Mouse (Mus musculus): ENCODE results near the gene Vtcn1. TPM values are rescaled to one million over a fixed set of nuclear protein-coding genes. Genes with fewer than 3 reads are reported as not detected.

Vtcn1 gene
- polyA plus RNA-seq, 1 experiment from 2014 or later, result not detected

GRCm38 (mm10) chr3:100921825-100922505, 96.7 kb downstream of the Vtcn1 start, which contains the start of gene Trim45:
TSS of gene Trim45 (plus strand) at chr3:100922202.
- Histone ChIP-seq H3K27me3 (ENCODE audit: control insufficient read depth, insufficient read depth, low read length) (no peaks in the 10 kb centered on the region), H3K9ac (replicated peaks; ENCODE audit: low read length) (peak within 1 kb of the TSS; percentile 68), H3K9me3 (ENCODE audit: control insufficient read depth, low read length) (no peaks in the 10 kb centered on the region), H3K27ac (replicated peaks; ENCODE audit: low read depth, low read length) (peak within 1 kb of the TSS; percentile 84), H3K4me2 (ENCODE audit: low read length) (peak within 1 kb of the TSS; percentile 61), H3K36me3 (ENCODE audit: control insufficient read depth, insufficient read depth, low read length) (0 out of 2 replicates have a peak, but pooled peaks cover 3% of the 10 kb centered on the region), H3K4me3 (replicated peaks; ENCODE audit: low read depth, low read length) (peak within 1 kb of the TSS; percentile 58), H3K4me1 (ENCODE audit: control insufficient read depth, insufficient read depth, low read length) (peaks cover 26% of the 10 kb centered on the region)
- WGBS, result under 1% methylated on average over 39 of the region's 39 CpGs
- DNase-seq (peak; percentile 99), ATAC-seq (ENCODE audit: low FRiP score, low TSS enrichment) (peak; percentile 99)

DNA sequence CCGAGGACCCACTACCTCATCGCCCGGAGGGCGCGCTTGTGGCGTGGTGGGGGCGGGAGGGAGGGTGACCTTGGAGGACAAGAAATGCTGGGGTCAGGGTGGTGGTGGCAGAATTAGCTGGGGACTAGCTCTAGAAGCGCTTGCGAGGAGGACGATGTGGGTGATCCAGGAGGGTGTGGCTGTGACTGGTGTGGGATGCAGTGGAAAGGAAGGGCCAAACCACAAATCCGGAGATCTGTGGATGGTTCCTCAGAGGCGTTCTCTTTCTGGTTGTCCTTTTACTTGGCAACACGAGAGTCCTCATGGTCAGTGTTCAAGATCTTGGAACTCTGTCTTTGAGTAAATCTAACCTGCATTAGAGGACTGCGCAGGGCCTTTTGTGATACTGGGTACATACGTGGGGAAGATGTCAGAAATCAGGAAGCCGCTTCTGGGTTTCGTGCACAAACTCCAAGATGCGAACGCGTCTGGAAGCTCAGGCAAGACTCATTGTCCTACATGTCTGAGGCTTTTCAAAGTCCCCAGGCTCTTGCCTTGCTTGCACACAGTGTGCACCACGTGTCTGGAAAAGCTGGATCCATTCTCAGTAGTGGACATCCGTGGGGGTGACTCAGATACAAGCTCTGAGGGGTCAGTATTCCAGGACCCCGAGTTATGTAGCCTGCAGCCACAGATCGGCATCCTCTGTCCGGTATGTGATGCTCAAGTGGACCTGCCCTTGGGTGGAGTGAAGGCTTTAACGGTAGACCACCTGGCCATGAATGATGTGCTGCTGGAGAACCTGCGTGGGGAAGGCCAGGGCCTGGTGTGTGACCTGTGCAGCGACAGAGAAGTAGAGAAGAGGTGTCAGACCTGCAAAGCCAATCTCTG, 97.5 kb downstream of the Vtcn1 start:
- H3K9me3 ChIP-seq (ENCODE audit: control insufficient read depth, low read length), result no peaks in the 10 kb centered on the region
- no peak for DNase-seq
- 37% methylated on average over 28 of the region's 28 CpGs for WGBS
- H3K4me1 ChIP-seq (ENCODE audit: control insufficient read depth, insufficient read depth, low read length), result peaks cover 27% of the 10 kb centered on the region
- peak; percentile 49 for ATAC-seq (ENCODE audit: low FRiP score, low TSS enrichment)
- peak overlapping the region; percentile 68 for H3K9ac ChIP-seq (replicated peaks; ENCODE audit: low read length)
- H3K4me3 ChIP-seq (replicated peaks; ENCODE audit: low read depth, low read length), result peak overlapping the region; percentile 58
- H3K36me3 ChIP-seq (ENCODE audit: control insufficient read depth, insufficient read depth, low read length), result peaks cover 4% of the 10 kb centered on the region; the same call in 1 of the 2 replicates
- H3K27me3 ChIP-seq (ENCODE audit: control insufficient read depth, insufficient read depth, low read length), result no peaks in the 10 kb centered on the region
- peak overlapping the region; percentile 61 for H3K4me2 ChIP-seq (ENCODE audit: low read length)
- peak overlapping the region; percentile 84 for H3K27ac ChIP-seq (replicated peaks; ENCODE audit: low read depth, low read length)

GRCm38 (mm10) chr3:100924065-100924732, 98.9 kb downstream of the Vtcn1 start:
- no peak overlapping the region; the same call in 1 of the 2 replicates for H3K27ac ChIP-seq (replicated peaks; ENCODE audit: low read depth, low read length)
- peak overlapping the region; percentile 61; the same call in 1 of the 2 replicates for H3K4me2 ChIP-seq (ENCODE audit: low read length)
- no peak for ATAC-seq (ENCODE audit: low FRiP score, low TSS enrichment)
- no peak overlapping the region for H3K9ac ChIP-seq (replicated peaks; ENCODE audit: low read length)
- WGBS, result 72% methylated on average over 6 of the region's 6 CpGs
- H3K27me3 ChIP-seq (ENCODE audit: control insufficient read depth, insufficient read depth, low read length), result no peaks in the 10 kb centered on the region
- DNase-seq, result no peak
- H3K36me3 ChIP-seq (ENCODE audit: control insufficient read depth, insufficient read depth, low read length), result peaks cover 19% of the 10 kb centered on the region
- no peaks in the 10 kb centered on the region for H3K9me3 ChIP-seq (ENCODE audit: control insufficient read depth, low read length)
- no peak overlapping the region for H3K4me3 ChIP-seq (replicated peaks; ENCODE audit: low read depth, low read length)
- H3K4me1 ChIP-seq (ENCODE audit: control insufficient read depth, insufficient read depth, low read length), result peaks cover 27% of the 10 kb centered on the region

DNA sequence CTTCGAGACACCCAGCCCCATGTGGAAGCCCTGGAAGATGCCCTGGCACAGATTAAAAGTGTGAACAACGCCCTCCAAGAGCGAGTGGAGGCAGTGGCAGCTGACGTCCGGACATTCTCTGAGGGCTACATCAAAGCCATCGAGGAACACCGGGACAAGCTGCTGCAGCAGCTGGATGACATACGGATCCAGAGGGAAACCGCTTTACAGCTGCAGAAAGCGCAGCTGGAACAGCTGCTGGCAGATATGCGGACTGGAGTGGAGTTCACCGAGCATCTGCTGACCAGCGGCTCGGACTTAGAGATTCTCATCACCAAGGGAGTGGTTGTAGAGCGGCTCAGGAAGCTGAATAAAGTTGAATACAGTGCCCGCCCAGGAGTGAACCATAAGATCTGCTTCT, 99.9 kb downstream of the Vtcn1 start:
- no peak for DNase-seq
- Histone ChIP-seq H3K4me2 (ENCODE audit: low read length) (no peak overlapping the region), H3K36me3 (ENCODE audit: control insufficient read depth, insufficient read depth, low read length) (peaks cover 26% of the 10 kb centered on the region), H3K4me3 (replicated peaks; ENCODE audit: low read depth, low read length) (no peak overlapping the region), H3K9ac (replicated peaks; ENCODE audit: low read length) (no peak overlapping the region), H3K4me1 (ENCODE audit: control insufficient read depth, insufficient read depth, low read length) (peaks cover 27% of the 10 kb centered on the region), H3K27ac (replicated peaks; ENCODE audit: low read depth, low read length) (no peak overlapping the region), H3K9me3 (ENCODE audit: control insufficient read depth, low read length) (no peaks in the 10 kb centered on the region), H3K27me3 (ENCODE audit: control insufficient read depth, insufficient read depth, low read length) (no peaks in the 10 kb centered on the region)
- WGBS, result 86% methylated on average over 16 of the region's 16 CpGs
- ATAC-seq (ENCODE audit: low FRiP score, low TSS enrichment), result no peak

DNA sequence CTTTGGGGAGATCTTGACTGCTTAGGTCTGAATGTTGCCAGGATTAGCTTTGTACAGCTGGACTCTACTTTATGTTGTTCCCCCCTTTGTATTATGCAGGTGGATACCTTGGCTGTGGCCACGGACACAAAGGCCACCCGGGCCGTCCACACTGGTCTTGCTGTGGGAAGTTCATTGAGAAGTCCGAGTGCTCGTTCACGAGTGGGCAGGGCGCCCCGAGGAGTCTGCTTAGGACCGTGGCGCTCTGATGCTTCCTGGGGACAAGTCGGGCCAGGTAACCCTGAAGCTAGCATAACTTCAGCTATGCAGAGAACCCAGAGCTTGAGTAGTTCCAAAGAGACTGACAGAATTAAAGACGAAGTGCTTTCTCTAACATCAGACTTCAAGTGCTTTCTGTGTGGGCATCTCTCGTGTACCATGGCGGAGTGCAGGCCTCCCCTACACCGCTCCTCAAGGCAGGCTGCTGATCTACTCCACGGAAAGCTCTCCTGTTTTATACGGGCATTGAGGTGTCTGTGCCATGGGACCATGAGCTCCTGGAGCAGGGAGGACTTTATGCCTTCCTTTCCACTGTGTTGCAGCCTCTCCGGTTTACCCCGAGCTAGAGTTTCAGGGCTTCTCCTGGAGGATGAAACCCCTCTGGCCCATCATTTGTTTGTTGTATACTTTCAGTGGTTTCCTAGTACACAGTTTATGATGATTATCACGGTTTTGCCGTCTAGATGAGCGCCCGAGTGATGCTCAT, 106.2 kb downstream of the Vtcn1 start:
- 95% methylated on average over 23 of the region's 23 CpGs for WGBS
- Histone ChIP-seq H3K4me3 (replicated peaks; ENCODE audit: low read depth, low read length) (no peak overlapping the region), H3K4me2 (ENCODE audit: low read length) (no peak overlapping the region), H3K36me3 (ENCODE audit: control insufficient read depth, insufficient read depth, low read length) (peaks cover 73% of the 10 kb centered on the region), H3K27me3 (ENCODE audit: control insufficient read depth, insufficient read depth, low read length) (no peaks in the 10 kb centered on the region), H3K9me3 (ENCODE audit: control insufficient read depth, low read length) (no peaks in the 10 kb centered on the region), H3K9ac (replicated peaks; ENCODE audit: low read length) (no peak overlapping the region), H3K27ac (replicated peaks; ENCODE audit: low read depth, low read length) (no peak overlapping the region), H3K4me1 (ENCODE audit: control insufficient read depth, insufficient read depth, low read length) (peaks cover 5% of the 10 kb centered on the region; the same call in 1 of the 2 replicates)
- DNase-seq (no peak), ATAC-seq (ENCODE audit: low FRiP score, low TSS enrichment) (no peak)

DNA sequence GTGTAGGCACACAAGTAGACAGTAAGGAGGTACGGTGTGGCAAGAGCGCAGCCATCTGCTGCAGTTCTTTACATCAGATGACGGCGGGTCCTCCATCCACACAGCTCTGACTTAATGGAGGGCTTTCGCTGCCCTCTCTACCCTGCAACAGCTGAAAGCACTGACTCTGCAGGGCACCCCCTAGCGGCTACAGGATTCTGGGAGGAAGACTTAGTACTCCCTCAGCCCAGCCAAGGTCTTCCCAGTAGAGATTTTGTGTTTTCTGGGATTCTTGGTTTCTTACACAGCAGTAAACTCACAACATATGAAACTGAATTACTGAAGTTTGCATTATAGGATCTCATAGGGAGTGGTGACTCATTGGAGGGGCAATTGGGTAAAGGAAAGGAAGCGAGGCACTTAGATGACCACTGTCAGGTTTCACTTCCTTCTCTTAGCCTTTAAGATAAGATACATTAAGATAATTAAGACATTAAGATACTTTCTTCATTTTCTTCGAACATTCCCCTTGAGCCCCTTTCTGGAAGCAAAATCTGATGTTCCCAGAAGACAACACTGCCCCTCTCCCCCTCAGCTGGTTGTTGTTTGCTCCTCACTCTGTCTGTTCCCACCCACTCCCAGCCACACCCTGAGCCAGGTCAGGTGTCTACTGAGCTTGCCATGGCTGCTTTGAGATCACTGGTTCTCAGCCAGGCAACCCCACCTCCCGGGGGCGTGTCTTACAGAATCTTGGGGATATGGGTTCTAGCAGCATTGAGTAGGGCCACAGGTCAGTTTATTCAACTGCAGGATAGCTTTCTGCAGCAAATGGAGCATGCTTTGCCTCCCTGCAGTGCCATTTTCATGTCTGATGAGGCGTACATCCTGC, 107.1 kb downstream of the Vtcn1 start:
- H3K4me3 ChIP-seq (replicated peaks; ENCODE audit: low read depth, low read length), result no peak overlapping the region
- peaks cover 73% of the 10 kb centered on the region for H3K36me3 ChIP-seq (ENCODE audit: control insufficient read depth, insufficient read depth, low read length)
- no peak overlapping the region for H3K9ac ChIP-seq (replicated peaks; ENCODE audit: low read length)
- WGBS, result 75% methylated on average over 11 of the region's 11 CpGs
- H3K9me3 ChIP-seq (ENCODE audit: control insufficient read depth, low read length), result no peaks in the 10 kb centered on the region
- H3K27me3 ChIP-seq (ENCODE audit: control insufficient read depth, insufficient read depth, low read length), result no peaks in the 10 kb centered on the region
- no peak overlapping the region for H3K4me2 ChIP-seq (ENCODE audit: low read length)
- no peak overlapping the region for H3K27ac ChIP-seq (replicated peaks; ENCODE audit: low read depth, low read length)
- H3K4me1 ChIP-seq (ENCODE audit: control insufficient read depth, insufficient read depth, low read length), result no peaks in the 10 kb centered on the region
- ATAC-seq (ENCODE audit: low FRiP score, low TSS enrichment) (no peak), DNase-seq (no peak)

GRCm38 (mm10) chr3:100935521-100935920, 110.3 kb downstream of the Vtcn1 start:
- H3K9me3 ChIP-seq (ENCODE audit: control insufficient read depth, low read length), result no peaks in the 10 kb centered on the region
- H3K36me3 ChIP-seq (ENCODE audit: control insufficient read depth, insufficient read depth, low read length), result peaks cover 65% of the 10 kb centered on the region
- no peak overlapping the region for H3K27ac ChIP-seq (replicated peaks; ENCODE audit: low read depth, low read length)
- 97% methylated on average over 6 of the region's 6 CpGs for WGBS
- no peaks in the 10 kb centered on the region for H3K4me1 ChIP-seq (ENCODE audit: control insufficient read depth, insufficient read depth, low read length)
- DNase-seq (no peak), ATAC-seq (ENCODE audit: low FRiP score, low TSS enrichment) (no peak)
- H3K4me2 ChIP-seq (ENCODE audit: low read length), result no peak overlapping the region
- H3K9ac ChIP-seq (replicated peaks; ENCODE audit: low read length), result no peak overlapping the region
- no peak overlapping the region for H3K4me3 ChIP-seq (replicated peaks; ENCODE audit: low read depth, low read length)
- H3K27me3 ChIP-seq (ENCODE audit: control insufficient read depth, insufficient read depth, low read length), result no peaks in the 10 kb centered on the region

Data from midbrain, embryonic 14.5 days (tissue).